Mouse (Mus musculus): ENCODE results near the gene Gpr132. TPM values are rescaled to one million over a fixed set of nuclear protein-coding genes. Genes with fewer than 3 reads are reported as not detected.

Gpr132 gene
- polyA plus RNA-seq, 1 experiment, result 256 TPM

- 35% methylated on average over 18 of the region's 18 CpGs for WGBS
These were observed 5.6 kb upstream of the Gpr132 start for GRCm38 (mm10) chr12:112873452-112874190.

GRCm38 (mm10) chr12:112872991-112873390 is 5.0 kb upstream of the Gpr132 start:
- no peak for TF ChIP-seq POLR2A (IDR thresholded peaks at IDR 0.05; ENCODE audit: control insufficient read depth, extremely low read depth, insufficient read depth, low read length, poor library complexity)
- no peak for TF ChIP-seq CTCF (IDR thresholded peaks at IDR 0.05; ENCODE audit: borderline replicate concordance, control insufficient read depth, extremely low read depth, insufficient read depth, low read length, poor library complexity)
- Histone ChIP-seq H3K4me1 (replicated peaks; ENCODE audit: control insufficient read depth, insufficient read depth, low read length) (peaks cover 64% of the 10 kb centered on the region), H3K4me3 (ENCODE audit: control insufficient read depth, insufficient read depth, low read length) (no peak overlapping the region), H3K27ac (ENCODE audit: control insufficient read depth, insufficient read depth, low read length) (no peak overlapping the region), H3K36me3 (ENCODE audit: control insufficient read depth, insufficient read depth, low read length) (no peaks in the 10 kb centered on the region), H3K27me3 (ENCODE audit: control insufficient read depth, insufficient read depth, low read length) (peaks cover 12% of the 10 kb centered on the region; the same call in 1 of the 2 replicates)
- 84% methylated on average over 10 of the region's 10 CpGs for whole genome bisulfite sequencing
- no peak for DNase-seq

More at GRCm38 (mm10) chr12:112873452-112874190, 5.6 kb upstream of the Gpr132 start:
- peaks cover 12% of the 10 kb centered on the region; the same call in 1 of the 2 replicates for H3K27me3 ChIP-seq (ENCODE audit: control insufficient read depth, insufficient read depth, low read length)
- DNase-seq, result peak; percentile 81
- H3K4me3 ChIP-seq (ENCODE audit: control insufficient read depth, insufficient read depth, low read length), result no peak overlapping the region
- no peak overlapping the region for H3K27ac ChIP-seq (ENCODE audit: control insufficient read depth, insufficient read depth, low read length)
- no peaks in the 10 kb centered on the region for H3K36me3 ChIP-seq (ENCODE audit: control insufficient read depth, insufficient read depth, low read length)
- TF ChIP-seq CTCF (IDR thresholded peaks at IDR 0.05; ENCODE audit: borderline replicate concordance, control insufficient read depth, extremely low read depth, insufficient read depth, low read length, poor library complexity) (peak; percentile 85; the same call in 1 of the 2 replicates), POLR2A (IDR thresholded peaks at IDR 0.05; ENCODE audit: control insufficient read depth, extremely low read depth, insufficient read depth, low read length, poor library complexity) (no peak)
- peaks cover 64% of the 10 kb centered on the region for H3K4me1 ChIP-seq (replicated peaks; ENCODE audit: control insufficient read depth, insufficient read depth, low read length)

GRCm38 (mm10) chr12:112871272-112871671 is 3.2 kb upstream of the Gpr132 start:
- H3K27ac ChIP-seq (ENCODE audit: control insufficient read depth, insufficient read depth, low read length), result peak overlapping the region; percentile 65
- no peak for DNase-seq
- peaks cover 60% of the 10 kb centered on the region for H3K4me1 ChIP-seq (replicated peaks; ENCODE audit: control insufficient read depth, insufficient read depth, low read length)
- H3K27me3 ChIP-seq (ENCODE audit: control insufficient read depth, insufficient read depth, low read length), result 0 out of 2 replicates have a peak, but pooled peaks cover 2% of the 10 kb centered on the region
- TF ChIP-seq CTCF (IDR thresholded peaks at IDR 0.05; ENCODE audit: borderline replicate concordance, control insufficient read depth, extremely low read depth, insufficient read depth, low read length, poor library complexity) (no peak), POLR2A (IDR thresholded peaks at IDR 0.05; ENCODE audit: control insufficient read depth, extremely low read depth, insufficient read depth, low read length, poor library complexity) (no peak)
- H3K4me3 ChIP-seq (ENCODE audit: control insufficient read depth, insufficient read depth, low read length), result no peak overlapping the region
- 67% methylated on average over 2 of the region's 2 CpGs for WGBS
- H3K36me3 ChIP-seq (ENCODE audit: control insufficient read depth, insufficient read depth, low read length), result no peaks in the 10 kb centered on the region

- no peak for DNase-seq
These were observed 2.7 kb upstream of the Gpr132 start for GRCm38 (mm10) chr12:112870775-112871174.

GRCm38 (mm10) chr12:112869783-112870204 is 1.8 kb upstream of the Gpr132 start:
- H3K27me3 ChIP-seq (ENCODE audit: control insufficient read depth, insufficient read depth, low read length), result no peaks in the 10 kb centered on the region
- H3K4me3 ChIP-seq (ENCODE audit: control insufficient read depth, insufficient read depth, low read length), result no peak overlapping the region
- H3K27ac ChIP-seq (ENCODE audit: control insufficient read depth, insufficient read depth, low read length), result peak overlapping the region; percentile 57
- TF ChIP-seq CTCF (IDR thresholded peaks at IDR 0.05; ENCODE audit: borderline replicate concordance, control insufficient read depth, extremely low read depth, insufficient read depth, low read length, poor library complexity), result no peak
- no peak for TF ChIP-seq POLR2A (IDR thresholded peaks at IDR 0.05; ENCODE audit: control insufficient read depth, extremely low read depth, insufficient read depth, low read length, poor library complexity)
- WGBS, result 5% methylated on average over 16 of the region's 16 CpGs
- DNase-seq, result peak; percentile 64
- H3K36me3 ChIP-seq (ENCODE audit: control insufficient read depth, insufficient read depth, low read length), result no peaks in the 10 kb centered on the region
- H3K4me1 ChIP-seq (replicated peaks; ENCODE audit: control insufficient read depth, insufficient read depth, low read length), result peaks cover 62% of the 10 kb centered on the region

More at GRCm38 (mm10) chr12:112870775-112871174, 2.7 kb upstream of the Gpr132 start:
- TF ChIP-seq POLR2A (IDR thresholded peaks at IDR 0.05; ENCODE audit: control insufficient read depth, extremely low read depth, insufficient read depth, low read length, poor library complexity), result peak; percentile 36; the same call in 1 of the 2 replicates
- TF ChIP-seq CTCF (IDR thresholded peaks at IDR 0.05; ENCODE audit: borderline replicate concordance, control insufficient read depth, extremely low read depth, insufficient read depth, low read length, poor library complexity), result no peak
- 12% methylated on average over 13 of the region's 13 CpGs for WGBS
- Histone ChIP-seq H3K4me1 (replicated peaks; ENCODE audit: control insufficient read depth, insufficient read depth, low read length) (peaks cover 55% of the 10 kb centered on the region), H3K27me3 (ENCODE audit: control insufficient read depth, insufficient read depth, low read length) (no peaks in the 10 kb centered on the region), H3K36me3 (ENCODE audit: control insufficient read depth, insufficient read depth, low read length) (no peaks in the 10 kb centered on the region), H3K27ac (ENCODE audit: control insufficient read depth, insufficient read depth, low read length) (peak overlapping the region; percentile 65), H3K4me3 (ENCODE audit: control insufficient read depth, insufficient read depth, low read length) (0 out of 2 replicates have a peak overlapping the region, but pooled peaks have one; percentile 2)

- no peak for DNase-seq
- no peak for TF ChIP-seq CTCF (IDR thresholded peaks at IDR 0.05; ENCODE audit: borderline replicate concordance, control insufficient read depth, extremely low read depth, insufficient read depth, low read length, poor library complexity)
- TF ChIP-seq POLR2A (IDR thresholded peaks at IDR 0.05; ENCODE audit: control insufficient read depth, extremely low read depth, insufficient read depth, low read length, poor library complexity), result no peak
- WGBS, result 35% methylated on average over 7 of the region's 7 CpGs
- H3K27ac ChIP-seq (ENCODE audit: control insufficient read depth, insufficient read depth, low read length), result 0 out of 2 replicates have a peak overlapping the region, but pooled peaks have one; percentile 14
- H3K27me3 ChIP-seq (ENCODE audit: control insufficient read depth, insufficient read depth, low read length), result no peaks in the 10 kb centered on the region
- peaks cover 57% of the 10 kb centered on the region for H3K4me1 ChIP-seq (replicated peaks; ENCODE audit: control insufficient read depth, insufficient read depth, low read length)
- H3K36me3 ChIP-seq (ENCODE audit: control insufficient read depth, insufficient read depth, low read length), result no peaks in the 10 kb centered on the region
- no peak overlapping the region for H3K4me3 ChIP-seq (ENCODE audit: control insufficient read depth, insufficient read depth, low read length)
These were observed 838 bp downstream of the Gpr132 start for GRCm38 (mm10) chr12:112867106-112867674.

Measured in thymus, adult 2 months (tissue).